Mouse (Mus musculus) neural tube, embryonic 14.5 days (tissue): Measurements from ENCODE around the gene Vmn2r106. TPM values are rescaled to one million over a fixed set of nuclear protein-coding genes. Genes with fewer than 3 reads are reported as not detected.

Source experiments
- ATAC-seq: fragments of 200-750 bp; cut with Nextera tagmentation; 2 replicates; pipeline ENCODE4 v1.8.0; 2017; ENCODE audit warnings: low read depth, mild to moderate bottlenecking, moderate TSS enrichment, moderate library complexity
- H3K27ac ChIP-seq: fragments of 300-500 bp; sonication (generic); 2 replicates; pipeline ENCODE4 v1.5.1; 2014; ENCODE audit warnings: low read depth, mild to moderate bottlenecking, control low read depth, low read length, moderate library complexity, mixed read lengths
- H3K27me3 ChIP-seq: fragments of 300-500 bp; sonication (generic); 2 replicates; pipeline ENCODE4 v1.6.1; 2014; ENCODE audit warnings: low read length; ENCODE audit not compliant: control insufficient read depth, insufficient read depth
- H3K36me3 ChIP-seq: fragments of 300-500 bp; sonication (generic); 2 replicates; pipeline ENCODE4 v1.6.1; 2014; ENCODE audit warnings: low read length, mixed read lengths; ENCODE audit not compliant: control insufficient read depth, insufficient read depth
- H3K4me1 ChIP-seq: fragments of 300-500 bp; sonication (generic); 2 replicates; pipeline ENCODE4 v1.6.1; 2014; ENCODE audit warnings: low read length; ENCODE audit not compliant: control insufficient read depth, insufficient read depth
- H3K4me2 ChIP-seq: fragments of 300-500 bp; sonication (generic); 2 replicates; pipeline ENCODE4 v1.6.1; 2014; ENCODE audit warnings: mild to moderate bottlenecking, low read depth, low read length, control low read depth
- H3K4me3 ChIP-seq: fragments of 300-500 bp; sonication (generic); 2 replicates; pipeline ENCODE4 v1.5.1; 2014; ENCODE audit warnings: low read depth, low read length, control low read depth, mixed read lengths
- H3K9ac ChIP-seq: fragments of 300-500 bp; sonication (generic); replicated peaks from 2 replicates; pipeline ENCODE4 v1.6.1; 2014; ENCODE audit warnings: low read depth, mild to moderate bottlenecking, control low read depth, low read length, mixed read lengths
- H3K9me3 ChIP-seq: fragments of 300-500 bp; sonication (generic); 2 replicates; pipeline ENCODE4 v1.6.1; 2016; ENCODE audit warnings: low read length; ENCODE audit not compliant: control insufficient read depth
- WGBS: fragments of 180-500 bp; shearing (Covaris S2); extraction: QIAGEN DNeasy Blood & Tissue Kit; methylation state at CpG from one replicate; pipeline ENCODE4 v1.1.7; 2014; 5-methylcytosine and 5-hydroxymethylcytosine counted together
- polyA plus RNA-seq: library from polyadenylated mRNA; unstranded; fragments of >200 nt; fragmentation: Nextera tagmentation; extraction: Ambion mirVana; gene quantifications from 2 replicates; pipeline ENCODE4 v1.2.1, GENCODE M21; 2014

The Vmn2r106 gene
- not detected in 2 replicates for polyA plus RNA-seq

GRCm38 (mm10) chr17:20285453-20285852 lies at the start of gene Vmn2r106:
TSS of gene Vmn2r106 (minus strand) at chr17:20285553.
- Histone ChIP-seq H3K9me3 (no peaks in the 10 kb centered on the region), H3K27ac (no peak within 1 kb of the TSS), H3K4me2 (no peak within 1 kb of the TSS), H3K4me3 (no peak within 1 kb of the TSS), H3K4me1 (no peaks in the 10 kb centered on the region), H3K9ac (no peak within 1 kb of the TSS), H3K36me3 (no peaks in the 10 kb centered on the region), H3K27me3 (no peaks in the 10 kb centered on the region)
- ATAC-seq = no peak
- 86% methylated on average over 1 of the region's 1 CpGs for WGBS

GRCm38 (mm10) chr17:20305790-20306189 lies 20.4 kb upstream of the Vmn2r106 start:
- WGBS = 97% methylated on average over 1 of the region's 1 CpGs

GRCm38 (mm10) chr17:20286906-20287305 lies 1.6 kb upstream of the Vmn2r106 start:
- H3K4me3 ChIP-seq = no peak overlapping the region
- ATAC-seq = no peak
- H3K27me3 ChIP-seq = no peaks in the 10 kb centered on the region
- H3K9me3 ChIP-seq = no peaks in the 10 kb centered on the region
- H3K36me3 ChIP-seq = no peaks in the 10 kb centered on the region
- no peak overlapping the region for H3K9ac ChIP-seq
- H3K4me2 ChIP-seq = no peak overlapping the region
- no peak overlapping the region for H3K27ac ChIP-seq
- no peaks in the 10 kb centered on the region for H3K4me1 ChIP-seq

More at GRCm38 (mm10) chr17:20305790-20306189, 20.4 kb upstream of the Vmn2r106 start:
- Histone ChIP-seq H3K9me3 (no peaks in the 10 kb centered on the region; the same call in 1 of the 2 replicates), H3K27ac (no peak overlapping the region), H3K9ac (no peak overlapping the region), H3K4me2 (no peak overlapping the region), H3K4me1 (no peaks in the 10 kb centered on the region), H3K27me3 (no peaks in the 10 kb centered on the region), H3K4me3 (no peak overlapping the region), H3K36me3 (no peaks in the 10 kb centered on the region)
- no peak for ATAC-seq

GRCm38 (mm10) chr17:20255522-20255921 lies 29.8 kb downstream of the Vmn2r106 start:
- H3K9ac ChIP-seq = no peak overlapping the region
- no peak overlapping the region for H3K4me2 ChIP-seq
- no peaks in the 10 kb centered on the region for H3K36me3 ChIP-seq
- H3K27ac ChIP-seq = no peak overlapping the region
- no peaks in the 10 kb centered on the region for H3K27me3 ChIP-seq
- H3K4me1 ChIP-seq = no peaks in the 10 kb centered on the region
- no peak overlapping the region for H3K4me3 ChIP-seq
- H3K9me3 ChIP-seq = 0 out of 2 replicates have a peak, but pooled peaks cover 3% of the 10 kb centered on the region
- ATAC-seq = no peak
- 75% methylated on average over 4 of the region's 4 CpGs for WGBS

- 74% methylated on average over 2 of the region's 2 CpGs for WGBS
- H3K27me3 ChIP-seq = no peaks in the 10 kb centered on the region
- H3K4me2 ChIP-seq = no peak within 1 kb of the TSS
- no peak within 1 kb of the TSS for H3K9ac ChIP-seq
- H3K9me3 ChIP-seq = 0 out of 2 replicates have a peak, but pooled peaks cover 2% of the 10 kb centered on the region
- no peak within 1 kb of the TSS for H3K4me3 ChIP-seq
- no peak for ATAC-seq
- no peaks in the 10 kb centered on the region for H3K36me3 ChIP-seq
- H3K4me1 ChIP-seq = no peaks in the 10 kb centered on the region
- no peak within 1 kb of the TSS for H3K27ac ChIP-seq
Observed at GRCm38 (mm10) chr17:20234952-20235351, 50.4 kb downstream of the Vmn2r106 start, which contains the start of gene Vmn2r105. TSS of gene Vmn2r105 (minus strand) at chr17:20235052.

Other genes with a start within 250 kb of the Vmn2r106 start
- gene Vmn2r104, start 237.2 kb downstream of the Vmn2r106 start, polyA plus RNA-seq = not detected in 2 replicates
- not detected in 2 replicates for gene Fpr-rs7, start 171.3 kb downstream of the Vmn2r106 start, polyA plus RNA-seq
- gene Fpr-rs6, start 102.5 kb downstream of the Vmn2r106 start, polyA plus RNA-seq = not detected in 2 replicates
- gene Vmn2r105, start 50.5 kb downstream of the Vmn2r106 start, polyA plus RNA-seq = not detected in 2 replicates
- gene Vmn2r107, start 59.7 kb upstream of the Vmn2r106 start, polyA plus RNA-seq = not detected in 2 replicates
- gene Vmn1r224, start 128.6 kb upstream of the Vmn2r106 start, polyA plus RNA-seq = not detected in 2 replicates
- gene Vmn2r108, start 195.8 kb upstream of the Vmn2r106 start, polyA plus RNA-seq = not detected in 2 replicates
- not detected in 2 replicates for gene Vmn1r225, start 212.6 kb upstream of the Vmn2r106 start, polyA plus RNA-seq